Mouse (Mus musculus) cortical plate, adult 2 months (tissue): ENCODE measurements at regions not wholly inside any gene's neighbourhood (a gene's known extent, or its start where the extent isn't known, plus 50 kb on each side); places are given as distances from the start of the nearest gene placed in this dataset.

ENCODE experiments used
- CTCF ChIP-seq: fragments of 200-500 bp; IDR thresholded peaks from 2 replicates; pipeline ENCODE4 v1.5.1; 2011; ENCODE audit warnings: mild to moderate bottlenecking, control low read depth, low read length; ENCODE audit not compliant: insufficient read depth; ENCODE audit errors: extremely low read depth
- POLR2A ChIP-seq: fragments of 200-500 bp; IDR thresholded peaks from 2 replicates; pipeline ENCODE4 v1.6.1; 2011; ENCODE audit warnings: mild to moderate bottlenecking, low read length, control low read depth; ENCODE audit not compliant: insufficient read depth; ENCODE audit errors: extremely low read depth

DNA sequence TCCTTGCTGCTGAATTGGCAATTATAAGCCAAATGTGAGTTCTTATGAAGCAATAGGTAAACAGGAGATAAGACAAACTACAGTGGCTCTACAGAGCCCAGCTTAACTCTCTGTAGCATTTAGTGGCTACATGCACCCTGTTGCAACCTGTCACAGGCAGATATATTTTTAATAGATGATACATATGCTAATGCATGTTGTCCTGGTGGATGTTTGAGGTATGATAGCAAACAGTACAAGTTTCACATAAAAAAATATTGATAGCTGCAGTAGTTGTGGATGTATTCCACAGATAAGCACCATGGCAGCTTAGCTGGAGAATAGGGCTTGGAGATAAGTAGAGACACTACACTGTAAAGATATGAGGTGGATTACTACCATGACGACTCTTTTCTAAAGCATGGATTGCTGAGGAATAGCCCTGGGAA, 477.1 kb upstream of the Cntn5 start:
- TF ChIP-seq CTCF (no peak), POLR2A (no peak)
